Mouse (Mus musculus) heart, embryonic 14.5 days (tissue): Measurements from ENCODE around the gene Pkd1l2. TPM values are rescaled to one million over a fixed set of nuclear protein-coding genes. Genes with fewer than 3 reads are reported as not detected.

Source experiments
- ATAC-seq: fragments of 200-750 bp; cut with Nextera tagmentation; 2 replicates; pipeline ENCODE4 v1.8.0; 2017; ENCODE audit warnings: low read depth, moderate TSS enrichment; ENCODE audit not compliant: insufficient number of reproducible peaks, insufficient read depth, low FRiP score
- H3K27ac ChIP-seq, 2 experiments: fragments of 200-500 bp in 1 of 2; fragments of 300-500 bp in 1 of 2; sonication (generic) in 1 of 2; replicated peaks in 1 of 2; 2 replicates each; pipeline ENCODE4 v1.5.1; 2012 to 2014; ENCODE audit warnings: low read depth in 2 of 2, low read length in 2 of 2, control low read depth in 1 of 2, mild to moderate bottlenecking in 1 of 2, mixed read lengths in 1 of 2; ENCODE audit not compliant: control insufficient read depth in 1 of 2, insufficient read depth in 1 of 2
- H3K27me3 ChIP-seq: fragments of 300-500 bp; sonication (generic); 2 replicates; pipeline ENCODE4 v1.6.1; 2014; ENCODE audit warnings: mild to moderate bottlenecking, low read length, control low read depth; ENCODE audit not compliant: control insufficient read depth, insufficient read depth
- H3K36me3 ChIP-seq: fragments of 300-500 bp; sonication (generic); 2 replicates; pipeline ENCODE4 v1.6.1; 2014; ENCODE audit warnings: mild to moderate bottlenecking, control low read depth, low read length, mixed read lengths; ENCODE audit not compliant: control insufficient read depth, insufficient read depth
- H3K4me1 ChIP-seq, 2 experiments: fragments of 200-500 bp in 1 of 2; fragments of 300-500 bp in 1 of 2; sonication (generic) in 1 of 2; 2 replicates each; pipeline ENCODE4 v1.6.1; 2012 to 2014; ENCODE audit warnings: low read length in 2 of 2, control low read depth in 1 of 2, mixed read lengths in 1 of 2; ENCODE audit not compliant: control insufficient read depth in 2 of 2, insufficient read depth in 2 of 2
- H3K4me2 ChIP-seq: fragments of 300-500 bp; sonication (generic); 2 replicates; pipeline ENCODE4 v1.6.1; 2014; ENCODE audit warnings: mild to moderate bottlenecking, low read length
- H3K4me3 ChIP-seq, 2 experiments: fragments of 200-500 bp in 1 of 2; fragments of 300-500 bp in 1 of 2; sonication (generic) in 1 of 2; 2 replicates each; pipeline ENCODE4 v1.5.1; 2012 to 2014; ENCODE audit warnings: low read length in 2 of 2, mild to moderate bottlenecking in 2 of 2, control low read depth in 1 of 2, low read depth in 1 of 2, moderate library complexity in 1 of 2; ENCODE audit not compliant: control insufficient read depth in 1 of 2, insufficient read depth in 1 of 2
- H3K9ac ChIP-seq: fragments of 300-500 bp; sonication (generic); 2 replicates; pipeline ENCODE4 v1.6.1; 2014; ENCODE audit warnings: mild to moderate bottlenecking, low read length
- H3K9me3 ChIP-seq: fragments of 300-500 bp; sonication (generic); 2 replicates; pipeline ENCODE4 v1.6.1; 2016; ENCODE audit warnings: low read length, control low read depth; ENCODE audit not compliant: control insufficient read depth
- WGBS: fragments of 180-500 bp; shearing (Covaris S2); extraction: QIAGEN DNeasy Blood & Tissue Kit; methylation state at CpG from one replicate; pipeline ENCODE4 v1.1.7; 2014; 5-methylcytosine and 5-hydroxymethylcytosine counted together
- polyA plus RNA-seq: library from polyadenylated mRNA; unstranded; fragments of >200 nt; fragmentation: Nextera tagmentation; extraction: Ambion mirVana; gene quantifications from 2 replicates; pipeline ENCODE4 v1.2.1, GENCODE M21; 2014

Pkd1l2 gene
- polyA plus RNA-seq, 1 experiment from 2014 or later = 0.14 TPM

GRCm38 (mm10) chr8:117067396-117067795 lies 14.9 kb downstream of the Pkd1l2 start:
- Histone ChIP-seq H3K4me1 (no peaks in the 10 kb centered on the region), H3K9ac (no peak overlapping the region), H3K27ac (no peak overlapping the region), H3K9me3 (peaks cover 4% of the 10 kb centered on the region), H3K4me3 (no peak overlapping the region), H3K27me3 (no peaks in the 10 kb centered on the region; the same call in 1 of the 2 replicates), H3K4me2 (no peak overlapping the region), H3K36me3 (no peaks in the 10 kb centered on the region)
- 80% methylated on average over 11 of the region's 11 CpGs for WGBS
- no peak for ATAC-seq

- WGBS = 78% methylated on average over 7 of the region's 7 CpGs
- Histone ChIP-seq H3K4me1 (no peaks in the 10 kb centered on the region), H3K9ac (no peak overlapping the region), H3K27ac (no peak overlapping the region), H3K36me3 (no peaks in the 10 kb centered on the region), H3K4me2 (no peak overlapping the region), H3K27me3 (no peaks in the 10 kb centered on the region; the same call in 1 of the 2 replicates), H3K9me3 (peaks cover 8% of the 10 kb centered on the region), H3K4me3 (no peak overlapping the region)
- no peak for ATAC-seq
These were observed 15.3 kb downstream of the Pkd1l2 start for GRCm38 (mm10) chr8:117066955-117067354.

GRCm38 (mm10) chr8:117061180-117061880 lies 20.9 kb downstream of the Pkd1l2 start:
- Histone ChIP-seq H3K9ac (no peak overlapping the region), H3K27me3 (no peaks in the 10 kb centered on the region; the same call in 1 of the 2 replicates), H3K4me2 (no peak overlapping the region), H3K4me3 (no peak overlapping the region), H3K9me3 (peaks cover 8% of the 10 kb centered on the region), H3K27ac (no peak overlapping the region), H3K36me3 (no peaks in the 10 kb centered on the region), H3K4me1 (no peaks in the 10 kb centered on the region)
- WGBS = 43% methylated on average over 13 of the region's 13 CpGs
- ATAC-seq = no peak

GRCm38 (mm10) chr8:117060306-117060705 lies 21.9 kb downstream of the Pkd1l2 start:
- no peaks in the 10 kb centered on the region for H3K4me1 ChIP-seq

GRCm38 (mm10) chr8:117059021-117059420 lies 23.2 kb downstream of the Pkd1l2 start:
- no peak overlapping the region for H3K4me2 ChIP-seq
- H3K27ac ChIP-seq = no peak overlapping the region
- H3K27me3 ChIP-seq = no peaks in the 10 kb centered on the region
- H3K9me3 ChIP-seq = peaks cover 8% of the 10 kb centered on the region
- no peak overlapping the region for H3K9ac ChIP-seq
- H3K4me3 ChIP-seq = no peak overlapping the region
- H3K36me3 ChIP-seq = no peaks in the 10 kb centered on the region
- H3K4me1 ChIP-seq = no peaks in the 10 kb centered on the region; a peak in 1 of 4 replicates
- ATAC-seq = no peak
- WGBS = 55% methylated on average over 7 of the region's 7 CpGs

More at GRCm38 (mm10) chr8:117060306-117060705, 21.9 kb downstream of the Pkd1l2 start:
- Histone ChIP-seq H3K9me3 (peaks cover 8% of the 10 kb centered on the region), H3K4me2 (no peak overlapping the region), H3K4me3 (no peak overlapping the region), H3K27me3 (no peaks in the 10 kb centered on the region; the same call in 1 of the 2 replicates), H3K9ac (no peak overlapping the region), H3K27ac (no peak overlapping the region), H3K36me3 (no peaks in the 10 kb centered on the region)
- WGBS = 74% methylated on average over 13 of the region's 13 CpGs
- no peak for ATAC-seq

GRCm38 (mm10) chr8:117055097-117055496 lies 27.2 kb downstream of the Pkd1l2 start:
- H3K27me3 ChIP-seq = no peaks in the 10 kb centered on the region
- peaks cover 0 to 3% of the 10 kb centered on the region in 2 experiments; a peak in 1 of 4 replicates for H3K4me1 ChIP-seq
- no peak overlapping the region for H3K4me2 ChIP-seq
- ATAC-seq = no peak
- 28% methylated on average over 6 of the region's 6 CpGs for WGBS
- H3K9ac ChIP-seq = no peak overlapping the region
- H3K9me3 ChIP-seq = no peaks in the 10 kb centered on the region
- no peak overlapping the region for H3K27ac ChIP-seq
- H3K4me3 ChIP-seq = no peak overlapping the region
- H3K36me3 ChIP-seq = no peaks in the 10 kb centered on the region

GRCm38 (mm10) chr8:117054146-117054545 lies 28.1 kb downstream of the Pkd1l2 start:
- ATAC-seq = no peak
- no peak overlapping the region for H3K9ac ChIP-seq
- no peak overlapping the region for H3K4me3 ChIP-seq
- 84% methylated on average over 3 of the region's 3 CpGs for WGBS
- H3K4me1 ChIP-seq = peaks cover 0 to 3% of the 10 kb centered on the region in 2 experiments; a peak in 1 of 4 replicates
- no peaks in the 10 kb centered on the region for H3K27me3 ChIP-seq
- H3K27ac ChIP-seq = no peak overlapping the region
- H3K4me2 ChIP-seq = no peak overlapping the region
- H3K9me3 ChIP-seq = no peaks in the 10 kb centered on the region
- no peaks in the 10 kb centered on the region for H3K36me3 ChIP-seq
